Mouse (Mus musculus): ENCODE measurements around the gene Pex5l.

Gene Pex5l

GRCm38 (mm10) chr3:32939802-32940501 lies 203.1 kb downstream of the Pex5l start:
- no peak for DNase-seq (ENCODE audit: low spot score)

DNA sequence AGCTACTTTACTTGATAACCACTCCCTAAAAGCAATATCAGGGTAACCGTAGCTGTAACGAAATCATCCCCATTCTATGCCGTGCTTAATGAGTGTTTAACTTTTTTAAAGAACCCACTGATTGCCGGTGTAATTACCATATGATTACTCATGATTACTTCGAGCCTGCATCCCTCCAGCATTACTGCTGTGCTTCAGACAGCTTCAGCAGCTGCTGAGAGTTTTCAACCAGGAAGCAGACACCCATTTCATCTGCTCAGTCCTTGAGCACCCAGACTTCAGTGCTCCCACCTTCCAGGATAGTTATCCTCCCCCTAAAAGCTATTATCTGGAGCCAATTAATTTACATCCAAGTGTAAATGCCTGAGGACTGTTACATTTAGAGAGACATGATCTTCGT lies 218.9 kb downstream of the Pex5l start:
- DNase-seq (ENCODE audit: low spot score), result no peak

DNA sequence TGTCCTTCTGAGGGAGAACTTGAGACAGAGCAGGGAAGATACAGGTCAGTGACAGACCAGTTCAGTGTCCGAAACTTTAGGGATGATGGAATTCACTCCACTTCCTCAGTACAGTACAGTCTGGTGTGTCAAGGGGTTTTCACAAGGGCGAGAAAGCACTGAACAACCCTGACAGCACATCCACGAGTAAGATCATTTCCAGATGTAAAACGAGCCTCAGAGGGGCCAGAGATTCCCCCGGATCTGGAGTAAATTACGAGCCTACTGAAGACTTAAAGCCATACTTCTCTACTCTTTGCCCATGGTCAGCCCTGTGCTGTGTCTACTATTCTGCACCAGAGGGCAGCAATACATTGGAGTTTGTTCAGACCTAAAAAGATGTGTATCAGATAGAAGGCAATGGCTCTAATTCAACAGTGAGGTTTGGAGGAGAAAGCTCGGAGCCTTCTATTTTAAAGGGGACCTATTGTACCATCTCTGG lies 232.9 kb downstream of the Pex5l start:
- DNase-seq (ENCODE audit: low spot score), result no peak

GRCm38 (mm10) chr3:32908400-32908799 lies 234.6 kb downstream of the Pex5l start:
- no peak for DNase-seq (ENCODE audit: low spot score)

DNA sequence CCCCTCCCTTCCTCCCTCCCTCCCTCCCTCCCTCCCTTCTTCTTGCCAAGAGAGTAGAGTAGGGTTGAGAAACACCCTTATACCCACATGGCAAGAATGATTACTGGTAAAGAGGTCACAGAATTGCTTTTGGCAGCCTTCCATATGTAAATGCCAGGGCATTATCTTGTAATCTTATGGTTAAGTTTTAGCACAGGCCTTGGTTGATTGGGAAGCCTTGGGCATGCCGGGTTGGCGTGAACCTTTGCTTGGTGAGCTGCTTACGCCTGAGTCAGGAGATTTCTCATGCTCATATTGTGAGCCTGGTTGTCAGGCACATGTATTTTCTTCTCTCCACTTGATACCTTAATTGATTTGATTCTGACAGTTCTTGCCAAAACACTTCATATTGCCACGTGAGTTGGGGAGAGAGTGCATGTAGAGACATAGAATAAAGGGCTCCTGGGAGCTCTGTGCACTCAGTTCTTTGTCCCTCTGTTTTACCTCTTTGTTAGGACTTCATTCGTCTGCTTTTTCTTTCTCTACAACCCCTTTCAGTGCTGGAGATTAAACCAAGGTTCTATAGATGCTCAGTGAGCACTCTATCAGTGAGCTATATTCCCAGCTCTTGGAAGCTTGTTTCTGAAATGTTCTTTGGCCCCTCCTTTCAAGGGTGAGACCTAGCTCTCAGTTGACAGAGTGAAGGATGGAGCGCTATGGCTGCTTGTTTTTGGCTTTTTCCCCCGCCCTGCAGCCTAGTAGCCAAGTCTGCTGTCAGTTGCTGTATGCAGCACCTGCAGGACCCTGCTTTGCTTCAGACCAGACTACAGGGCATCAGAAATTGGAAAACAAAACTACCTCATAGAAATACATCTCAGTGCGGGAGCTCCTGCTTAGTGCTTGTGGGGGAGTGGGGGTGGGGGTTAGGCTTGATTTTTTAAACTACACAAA lies 236.9 kb downstream of the Pex5l start:
- DNase-seq (ENCODE audit: low spot score), result no peak

GRCm38 (mm10) chr3:32904599-32904998 lies 238.4 kb downstream of the Pex5l start:
- no peak for DNase-seq (ENCODE audit: low spot score)

DNA sequence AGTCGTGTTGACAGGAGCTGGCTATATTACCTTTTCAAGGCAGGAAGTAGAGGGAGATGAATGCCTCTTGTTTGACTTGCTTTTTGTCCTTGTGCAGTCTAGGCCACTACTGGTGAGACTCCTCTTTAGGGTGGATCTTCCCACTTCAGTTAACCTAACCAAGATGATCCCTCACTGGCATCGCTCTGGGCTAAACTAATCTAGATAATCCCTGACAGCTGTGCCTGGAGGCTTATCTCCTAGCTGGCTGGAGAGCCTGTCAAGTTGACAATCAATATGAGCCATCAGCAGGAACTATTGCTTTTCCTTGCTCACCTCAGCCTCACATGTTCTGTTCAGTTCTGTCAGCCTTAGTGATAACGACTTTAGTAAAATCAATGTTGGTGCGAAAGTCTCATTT lies 239.6 kb downstream of the Pex5l start:
- no peak for DNase-seq (ENCODE audit: low spot score)

Data from testis, postnatal 10 days (tissue).